Mouse (Mus musculus) natural killer cell, adult 2 months (primary cell): ENCODE measurements at regions not wholly inside any gene's neighbourhood (a gene's known extent, or its start where the extent isn't known, plus 50 kb on each side); places are given as distances from the start of the nearest gene placed in this dataset.
"Not testable (repeated sequence)": the region's sequence is repeated elsewhere in the genome, so short reads cannot be mapped to it uniquely, and the experiment has no call there.

Experiments
- DNase-seq, 2 experiments: peaks; one replicate each; pipeline ENCODE4 v3.0.0; 2022; ENCODE audit warnings: low spot score in 2 of 2

DNA sequence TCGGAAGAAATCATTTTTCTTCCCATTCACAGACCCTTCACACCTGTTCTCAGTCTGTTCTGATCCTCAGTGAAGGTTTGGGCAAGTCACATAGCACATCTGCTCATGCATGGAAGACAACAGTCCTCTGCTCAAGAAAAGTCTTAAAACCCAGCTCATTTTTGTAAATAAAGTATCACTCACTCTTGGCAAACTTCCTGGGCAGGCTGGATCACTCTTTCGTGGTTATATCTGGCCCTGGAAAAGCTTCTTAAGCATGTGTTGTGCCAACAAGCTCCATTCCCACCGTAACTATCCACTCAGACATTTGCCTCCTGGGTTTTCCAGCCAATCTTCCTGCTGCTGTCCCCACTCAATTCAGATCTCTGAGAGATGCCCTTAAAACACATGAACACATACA lies 103.2 kb upstream of the Cep85l start:
- no peak for DNase-seq

DNA sequence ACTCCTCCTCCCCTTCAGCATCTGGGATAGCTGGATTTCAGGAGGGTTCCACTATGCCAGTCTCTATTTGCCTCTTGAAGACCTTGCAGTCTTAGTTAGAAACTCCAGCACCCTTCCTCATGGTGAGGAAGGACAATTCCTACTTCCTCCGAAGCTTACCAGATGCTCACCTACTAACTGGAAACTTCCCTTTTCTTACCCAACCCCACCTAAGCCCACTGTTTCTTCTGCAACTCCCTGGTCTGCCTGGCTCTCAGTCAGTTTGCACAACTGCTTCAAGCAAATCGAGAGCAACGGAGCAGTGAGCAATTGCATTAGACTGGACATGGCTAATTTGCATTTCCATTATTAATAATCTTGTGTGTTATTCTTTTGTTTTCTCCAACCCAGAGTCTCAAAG lies 90.5 kb upstream of the Cep85l start:
- no peak for DNase-seq

DNA sequence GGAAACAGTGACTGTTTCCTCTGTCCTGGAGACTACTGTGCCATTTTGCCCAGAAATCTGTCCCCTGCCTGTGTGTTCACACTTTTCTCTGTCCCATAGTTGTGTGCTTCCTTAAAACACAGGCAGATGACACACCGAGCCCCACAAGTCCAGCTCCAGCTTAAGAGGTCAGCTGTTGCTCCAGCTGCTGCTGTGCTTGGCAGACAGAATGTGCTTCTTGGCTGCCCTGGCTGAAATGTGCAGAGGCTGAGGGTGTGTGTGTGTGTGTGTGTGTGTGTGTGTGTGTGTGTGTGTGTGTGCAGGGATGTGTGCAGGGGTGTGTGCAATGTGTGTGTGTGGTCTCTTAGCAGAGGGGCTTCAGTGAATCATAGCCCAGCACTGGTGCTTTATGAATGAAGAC lies 89.9 kb upstream of the Cep85l start:
- DNase-seq = no peak

DNA sequence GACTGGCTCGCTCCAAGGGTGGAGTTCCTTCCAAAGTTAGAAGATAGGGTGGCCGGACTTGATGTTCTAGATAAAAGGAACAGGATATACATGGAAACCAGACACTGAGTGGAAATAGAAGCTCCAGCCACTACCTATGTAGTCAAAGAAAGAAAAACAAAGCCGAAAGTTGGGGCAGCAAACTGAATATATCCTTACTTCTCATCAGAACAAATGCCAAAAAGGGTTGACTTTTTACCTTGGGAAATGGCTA lies 88.5 kb upstream of the Cep85l start:
- no peak for DNase-seq

DNA sequence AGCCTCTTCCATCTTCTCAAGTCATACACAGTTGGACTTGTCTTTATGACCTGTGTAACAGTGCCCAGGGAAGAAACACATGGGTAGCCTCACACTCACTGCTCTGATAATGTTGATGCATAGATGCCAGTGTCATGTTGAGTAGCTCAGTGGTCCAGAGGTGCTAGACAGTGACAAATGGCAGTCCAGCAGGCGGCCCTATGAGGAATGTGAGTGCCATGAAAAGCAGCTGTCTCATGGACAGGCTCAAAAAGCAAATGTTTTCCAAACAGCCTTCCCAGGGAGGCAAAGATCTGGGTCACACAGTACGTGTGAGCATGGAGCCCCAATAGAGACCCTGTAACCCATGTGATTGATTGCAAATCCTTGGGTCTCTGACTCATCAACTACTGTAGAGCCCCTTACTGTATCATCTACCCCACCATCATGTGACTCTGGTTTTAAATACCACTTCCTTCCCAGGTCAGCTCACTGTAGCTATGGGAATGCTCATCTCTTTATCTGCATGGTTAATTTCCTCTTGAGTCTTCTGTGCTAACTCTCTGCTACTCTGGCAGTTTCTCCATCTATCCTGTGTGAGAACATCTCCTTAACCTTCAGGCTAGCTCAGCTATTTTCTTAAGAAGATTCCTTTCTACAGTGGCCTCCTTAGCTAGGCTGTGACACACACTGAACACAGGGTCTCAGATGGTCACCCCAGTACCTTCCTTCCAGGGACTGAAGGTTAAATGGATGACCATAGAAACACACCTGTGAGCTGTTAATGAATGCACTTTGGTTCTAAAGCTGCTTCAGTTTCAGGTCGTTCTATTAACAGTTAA lies 87.9 kb upstream of the Cep85l start:
- no peak for DNase-seq

DNA sequence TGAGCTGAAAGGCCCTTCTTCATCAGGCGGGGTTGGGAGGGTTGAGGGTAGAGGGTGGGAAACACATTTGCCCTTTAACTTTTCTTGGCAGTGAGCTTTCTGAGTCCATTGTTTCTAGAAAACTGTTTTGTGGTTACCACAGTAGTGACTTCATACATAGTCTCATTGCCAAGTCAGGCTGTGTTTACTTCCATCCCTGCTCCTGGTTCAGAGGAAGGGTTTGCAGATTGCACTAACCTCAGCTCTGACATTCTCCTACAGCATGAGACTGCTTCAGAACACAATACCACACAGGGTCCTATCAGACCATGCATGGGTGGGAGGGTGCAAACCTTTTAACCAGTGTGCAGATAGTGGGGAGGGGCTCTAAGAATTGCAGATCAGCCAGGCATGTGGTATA lies 87.1 kb upstream of the Cep85l start:
- DNase-seq = no peak

DNA sequence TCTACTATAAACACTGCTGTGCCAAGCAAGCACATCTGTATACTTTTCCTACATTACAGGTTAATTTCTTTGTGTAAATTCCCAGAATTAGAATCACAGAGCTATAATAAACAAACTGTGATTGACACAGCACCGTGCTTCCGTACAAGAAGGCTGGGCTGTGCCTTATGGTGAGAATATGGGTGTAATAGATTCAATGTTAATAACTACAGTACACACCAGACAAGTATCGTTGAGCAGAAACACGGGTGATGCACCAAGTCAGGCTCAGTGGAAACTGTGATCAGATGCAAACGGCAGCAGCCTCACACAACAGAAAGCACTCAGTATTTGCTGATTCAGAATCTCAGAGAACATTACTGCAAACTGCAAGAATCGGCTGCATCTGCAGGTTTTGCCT lies 86.5 kb upstream of the Cep85l start:
- DNase-seq = no peak

DNA sequence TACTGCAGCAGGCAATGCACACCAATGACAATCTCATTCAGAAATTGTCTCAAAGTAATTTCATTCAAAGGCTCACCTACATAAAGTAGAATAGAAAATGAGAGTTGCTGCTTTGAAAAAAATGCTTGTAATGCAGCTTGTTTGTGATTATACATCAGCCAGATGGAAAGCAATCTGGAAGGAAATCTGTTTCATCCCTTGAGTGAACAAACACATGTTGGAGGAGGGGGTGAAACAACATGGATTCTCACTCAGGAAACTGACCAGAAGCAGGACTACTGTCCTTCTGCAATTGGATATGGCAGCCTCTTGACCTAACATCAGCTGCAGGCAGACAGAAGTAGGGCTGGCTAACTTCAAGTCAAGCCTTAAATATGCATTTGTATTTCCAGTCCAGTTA lies 84.8 kb upstream of the Cep85l start:
- DNase-seq = no peak

DNA sequence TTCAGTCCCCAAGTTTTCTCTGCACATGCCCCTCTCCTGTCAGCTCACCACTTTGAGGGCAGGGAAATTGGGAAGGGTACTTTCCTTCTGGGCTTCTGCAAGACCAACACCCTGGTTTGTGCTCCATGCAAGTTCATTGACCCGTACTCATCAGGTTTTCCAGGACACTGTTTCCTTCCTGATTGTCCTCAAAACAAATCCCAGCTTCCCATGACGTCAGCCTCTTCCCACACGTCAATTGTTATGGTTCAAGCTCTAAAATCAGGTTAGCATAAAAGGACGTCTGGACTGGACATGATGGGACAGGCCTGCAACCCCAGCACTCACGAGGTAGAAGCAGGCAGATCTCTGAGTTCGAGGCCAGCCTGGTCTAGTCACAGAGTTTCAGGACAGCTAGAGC lies 84.3 kb upstream of the Cep85l start:
- DNase-seq = no peak

DNA sequence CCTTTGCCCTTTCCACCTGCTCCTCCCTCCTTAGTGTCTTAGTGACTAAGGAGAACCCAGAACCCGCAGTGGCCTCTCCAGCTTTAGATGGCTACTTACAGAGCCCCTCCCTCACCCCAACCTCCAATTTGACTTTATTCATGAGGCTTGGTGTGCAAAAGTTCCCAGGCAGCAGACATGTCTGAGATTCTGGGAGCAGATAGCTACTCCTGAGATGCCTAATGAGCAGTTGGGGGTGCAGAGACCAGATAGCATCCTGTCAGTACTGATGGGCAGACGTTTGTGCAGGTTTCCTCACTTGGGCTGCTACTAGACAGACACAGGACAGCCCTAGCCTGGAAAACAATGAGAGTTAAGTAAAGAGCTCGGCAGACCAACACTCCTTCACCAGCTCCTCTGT lies 83.7 kb upstream of the Cep85l start:
- no peak for DNase-seq

DNA sequence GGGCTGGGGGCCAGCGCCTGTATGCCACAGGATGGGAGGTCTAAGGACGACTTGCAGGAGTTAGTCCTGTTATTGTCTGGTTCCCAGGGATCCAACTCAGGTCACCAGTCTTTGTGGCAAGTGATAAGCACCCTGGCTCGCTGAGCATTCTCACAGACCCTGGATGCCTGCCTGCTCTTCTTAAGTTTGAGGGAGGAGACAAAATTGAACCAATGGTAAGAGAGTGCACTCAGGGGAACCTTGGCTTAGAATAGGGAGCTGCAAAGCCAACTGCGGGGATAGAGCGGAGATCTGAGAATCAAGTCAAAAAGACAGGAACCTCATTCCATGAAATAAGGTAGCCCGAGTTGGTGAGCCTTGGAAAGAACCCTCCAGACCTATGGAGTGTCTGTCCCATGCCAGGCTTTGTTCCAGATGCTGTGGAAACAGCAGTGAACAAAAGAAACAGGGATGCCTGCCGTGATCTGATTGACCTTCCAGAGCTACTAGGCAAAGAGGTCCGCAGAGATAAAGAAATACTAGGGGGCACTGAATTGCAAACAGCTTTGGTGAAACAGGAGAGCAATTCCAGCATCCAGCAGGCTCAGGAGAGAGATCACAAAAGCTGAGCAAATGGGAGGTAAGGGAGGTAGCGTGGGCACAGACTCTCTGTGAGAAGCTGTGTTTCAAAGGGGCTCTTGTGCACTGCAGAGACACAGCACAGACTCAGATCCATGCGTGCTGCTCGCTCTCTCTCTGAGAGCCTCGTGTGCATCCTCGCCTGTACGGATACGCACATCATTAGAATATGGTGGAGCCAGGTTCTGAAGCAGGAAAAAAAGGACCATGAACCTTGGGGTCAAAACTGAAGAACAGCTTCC lies 82.9 kb upstream of the Cep85l start:
- no peak for DNase-seq

DNA sequence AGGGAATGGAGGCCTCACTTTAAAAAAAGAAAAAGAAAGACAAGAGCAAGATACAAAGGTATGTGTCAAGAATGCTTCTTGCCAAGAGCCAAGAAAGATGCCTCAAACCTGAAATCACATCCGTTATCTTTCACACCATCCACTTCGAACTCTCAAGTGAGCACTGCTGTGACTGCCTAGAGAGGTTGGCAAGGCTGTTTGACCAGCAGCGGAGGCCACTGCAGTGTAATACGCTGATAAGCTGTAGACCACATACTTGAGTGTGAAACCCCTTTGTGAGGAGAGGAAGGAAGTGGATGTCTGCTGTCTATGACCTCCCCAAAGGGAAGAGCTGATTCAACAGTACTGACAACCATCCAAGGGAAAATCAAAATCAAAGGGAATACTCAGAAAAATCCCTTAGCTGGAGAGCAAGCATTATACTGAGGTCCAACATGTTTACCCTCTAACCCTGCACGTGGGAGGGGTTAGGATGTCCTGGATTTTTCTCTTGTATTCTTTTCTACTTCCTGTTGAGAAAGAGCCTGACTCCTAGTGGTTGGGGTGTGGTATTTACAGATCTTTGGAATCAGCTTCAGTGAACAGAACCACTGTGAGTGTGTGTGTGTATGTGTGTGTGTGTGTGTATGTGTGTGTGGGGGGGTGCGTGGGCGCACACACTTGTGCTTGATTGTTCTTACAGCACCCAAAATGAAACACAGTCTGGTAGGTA lies 81.5 kb upstream of the Cep85l start:
- peak; percentile 59 to 74 for DNase-seq

DNA sequence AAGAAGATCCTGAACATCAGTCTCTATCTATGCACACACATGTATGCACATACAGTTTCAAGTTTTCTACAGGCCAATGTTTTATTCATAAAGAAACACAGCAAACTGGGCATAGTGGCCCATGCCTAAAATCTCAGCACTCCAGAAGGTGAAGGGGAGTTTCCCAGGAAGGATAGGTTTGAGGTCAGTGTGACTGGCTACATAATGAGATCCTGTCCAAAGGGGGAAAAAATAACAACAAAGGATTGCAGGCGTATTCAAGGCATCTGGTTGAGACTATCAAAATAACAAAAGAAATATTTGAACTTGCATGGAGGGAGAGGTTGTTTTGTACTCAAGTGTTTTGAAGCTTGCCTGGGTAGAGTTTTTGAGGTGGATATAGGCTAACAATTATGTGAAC lies 80.0 kb upstream of the Cep85l start:
- not testable (repeated sequence) for DNase-seq

DNA sequence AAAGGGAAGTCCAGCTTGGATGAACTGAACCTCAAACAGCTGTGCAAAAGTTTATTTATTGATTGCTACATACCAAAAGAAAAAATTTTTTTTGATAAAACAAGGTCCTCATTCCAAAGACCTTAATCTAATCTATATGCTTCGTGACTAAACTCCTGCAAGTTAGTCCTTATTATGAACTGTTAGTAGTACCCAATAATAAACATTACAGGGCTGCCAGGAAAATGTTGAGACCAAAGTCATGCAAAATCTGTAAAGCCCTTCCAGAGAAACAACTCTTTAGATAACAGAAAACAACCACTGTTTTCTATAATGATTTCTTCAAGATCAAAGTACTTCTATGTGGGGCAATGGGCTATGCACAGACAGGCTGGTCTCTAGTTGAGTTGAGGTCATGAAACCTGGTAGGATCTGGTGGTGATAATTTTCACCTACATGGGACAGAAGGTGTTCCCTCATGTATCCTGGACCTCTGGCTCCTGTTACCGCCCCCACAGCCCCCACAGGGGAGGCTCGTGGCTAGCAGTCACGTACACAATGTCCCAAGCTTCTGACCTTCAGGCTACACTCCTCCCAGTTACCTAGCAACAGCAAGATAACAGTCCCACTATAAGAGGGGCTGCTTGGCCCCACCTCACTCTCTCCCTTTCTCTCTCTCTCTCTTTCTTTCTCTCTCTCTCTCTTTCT lies 76.4 kb upstream of the Cep85l start:
- no peak for DNase-seq

DNA sequence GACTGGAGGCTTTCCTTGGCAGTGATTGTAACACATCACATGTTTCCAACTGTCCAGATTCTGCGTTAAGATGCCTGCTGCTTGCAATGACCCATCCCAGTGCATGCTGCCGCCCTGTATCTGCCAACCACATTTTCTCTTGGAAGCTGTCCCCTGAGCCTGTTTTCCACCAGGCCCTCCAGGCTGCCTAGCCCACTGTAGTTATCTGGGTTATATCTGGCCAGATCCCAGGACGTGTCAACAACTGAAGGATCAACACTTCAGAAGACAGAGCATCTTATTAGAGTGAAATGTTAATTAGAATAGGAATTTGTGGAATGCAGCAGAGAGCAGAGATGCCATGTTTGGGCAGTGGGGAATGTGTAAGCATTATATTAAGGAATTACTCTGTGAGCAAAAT lies 65.0 kb upstream of the Cep85l start:
- DNase-seq = no peak

DNA sequence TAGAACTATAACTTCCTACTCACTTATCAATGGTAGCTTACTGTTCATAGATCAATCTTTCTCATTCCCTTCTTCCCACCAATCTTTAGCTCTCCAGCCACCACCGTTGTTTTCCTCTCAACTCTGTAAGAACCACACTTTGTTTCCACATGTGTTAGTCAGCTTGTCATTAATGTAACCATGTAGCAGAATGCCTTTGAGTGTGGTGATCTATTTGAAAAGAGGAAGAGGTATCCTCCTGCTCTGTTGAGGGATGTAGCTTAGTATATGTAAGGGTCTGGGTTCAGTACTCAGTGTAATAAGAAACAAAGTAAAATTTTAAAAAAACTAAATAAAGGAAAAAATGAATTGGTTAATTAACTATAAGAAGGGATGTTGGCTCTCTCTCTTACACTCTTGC lies 63.7 kb upstream of the Cep85l start:
- no peak for DNase-seq

DNA sequence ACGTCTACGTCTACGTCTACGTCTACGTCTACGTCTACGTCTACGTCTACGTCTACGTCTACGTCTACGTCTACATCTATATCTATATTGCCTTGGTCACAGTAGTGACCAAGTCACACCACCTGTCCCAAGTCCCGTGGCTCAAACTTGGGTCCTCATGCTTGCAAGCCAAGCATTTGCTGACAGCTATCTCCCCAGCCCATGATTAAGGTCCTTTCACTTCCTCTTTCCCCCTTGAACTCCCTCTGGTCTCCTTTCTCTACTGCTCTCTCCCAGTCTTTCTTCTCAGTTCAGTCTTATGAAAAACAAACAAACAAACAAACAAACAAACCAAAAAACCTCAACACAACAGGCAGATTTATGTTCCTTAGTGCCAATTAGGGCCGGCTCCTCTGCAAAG lies 63.2 kb upstream of the Cep85l start:
- no peak for DNase-seq

DNA sequence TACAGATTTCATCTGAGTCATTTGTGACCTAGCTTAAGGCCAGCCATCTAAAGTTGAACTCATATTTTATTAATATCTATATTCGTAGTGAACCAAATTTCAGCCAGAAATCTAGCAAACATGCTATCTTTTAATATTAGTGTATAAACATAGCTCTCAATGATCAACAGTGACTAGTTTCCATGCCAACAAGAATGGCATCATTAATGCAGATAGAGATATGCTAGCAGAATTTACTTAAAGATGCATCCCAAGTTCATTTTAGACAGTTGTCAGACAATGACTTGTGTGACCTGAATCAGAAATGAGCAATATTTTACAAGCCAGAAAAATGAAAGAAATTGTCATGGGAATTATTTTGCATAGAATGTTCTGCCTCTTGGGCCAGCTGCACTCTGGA lies 60.5 kb upstream of the Cep85l start:
- no peak for DNase-seq

DNA sequence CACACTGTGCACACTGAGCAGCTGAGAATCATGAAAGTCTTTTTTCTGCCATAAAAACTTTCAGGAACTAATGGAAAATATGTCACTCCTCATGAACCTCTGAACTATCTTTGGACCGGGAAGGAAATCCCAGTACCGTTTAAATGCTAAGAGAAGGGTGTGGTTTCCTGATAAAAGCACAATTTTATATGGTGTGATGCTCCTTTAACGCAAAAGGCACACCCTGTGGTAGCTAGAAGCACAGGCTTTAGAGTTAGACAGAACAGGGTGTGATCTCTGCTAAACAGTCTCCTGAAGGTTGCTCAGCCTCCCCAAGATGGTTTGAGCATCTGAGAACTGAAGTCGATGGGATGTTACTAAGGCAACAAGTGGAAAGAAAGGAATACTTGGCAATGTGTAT lies 58.6 kb upstream of the Cep85l start:
- DNase-seq = no peak

DNA sequence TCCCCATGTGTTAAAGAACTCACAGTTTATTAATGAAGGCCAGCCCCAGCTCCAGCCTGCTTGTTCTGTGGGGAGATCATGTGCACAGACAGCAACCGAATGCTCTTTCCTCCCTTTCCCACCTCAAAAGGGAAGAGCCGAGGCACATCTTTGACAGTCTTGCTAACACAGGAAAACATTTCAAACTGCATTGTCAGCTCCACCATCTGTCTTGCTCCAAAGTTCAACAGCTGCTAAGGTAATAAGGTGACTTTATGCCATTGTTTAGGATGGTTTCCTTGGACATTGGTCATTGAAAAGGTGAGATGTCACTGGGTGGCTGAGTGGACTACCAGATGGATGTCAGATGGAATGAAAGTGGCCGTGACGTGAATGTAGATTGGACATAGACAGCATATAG lies 58.0 kb upstream of the Cep85l start:
- DNase-seq = no peak

DNA sequence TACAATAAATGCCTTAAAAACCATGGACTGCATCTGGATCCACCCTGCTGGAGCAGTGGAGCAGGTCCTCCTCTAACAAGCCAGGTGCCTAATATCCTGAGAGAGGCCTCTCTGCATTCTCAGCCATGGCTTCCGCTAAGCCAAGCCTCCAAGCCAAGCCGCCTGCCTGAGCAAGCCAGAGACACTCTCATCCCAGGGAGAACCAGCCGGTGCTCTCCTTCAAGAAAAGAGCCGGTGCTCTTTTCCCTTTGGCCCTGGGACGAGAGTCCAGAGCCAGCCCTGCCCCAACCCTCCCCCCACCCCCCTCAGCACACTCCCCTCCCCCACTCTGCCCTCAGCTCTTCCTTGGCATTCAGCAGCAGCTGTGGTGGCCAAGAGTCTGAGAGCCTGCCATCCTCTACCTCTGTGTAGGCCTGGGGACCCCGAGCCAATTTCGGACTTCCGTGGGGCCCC lies 56.3 kb upstream of the Cep85l start:
- DNase-seq = no peak

DNA sequence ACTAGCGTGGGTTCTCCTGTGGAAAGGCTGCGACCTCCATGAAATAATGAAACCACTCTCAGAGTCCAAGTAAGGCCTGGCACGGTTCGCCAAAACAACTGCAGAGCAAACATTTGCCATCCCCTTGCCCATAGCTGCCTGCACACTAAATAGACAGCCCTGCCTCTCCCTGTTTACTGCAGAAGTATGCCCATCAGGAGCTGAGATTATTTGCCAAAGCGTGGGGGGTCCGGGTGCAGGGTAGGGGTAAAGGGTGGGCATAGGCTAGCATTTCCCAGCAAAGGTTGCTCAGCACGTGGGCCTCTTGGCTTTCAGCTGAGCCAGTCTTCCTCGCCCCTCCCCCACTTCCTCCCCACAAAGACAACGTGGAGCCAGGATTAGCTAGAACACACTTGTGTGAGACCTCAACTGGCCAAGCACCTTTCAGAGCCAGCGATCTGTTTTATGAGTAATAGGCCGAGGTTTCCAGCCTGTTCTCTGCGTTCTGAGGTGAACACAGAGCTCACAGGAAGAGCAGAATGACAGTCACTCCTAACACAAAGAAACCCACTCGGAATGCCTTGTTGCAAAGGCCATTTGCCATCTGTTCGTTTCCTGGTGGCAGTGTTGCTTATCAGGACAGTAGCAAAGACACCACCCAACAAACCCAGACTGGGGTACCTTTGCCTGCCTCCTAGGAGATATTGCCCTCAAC lies 55.6 kb upstream of the Cep85l start:
- DNase-seq = peak in 1 of 2 experiments; percentile 21
